Mouse (Mus musculus) neural tube, embryonic 12.5 days (tissue): Measurements from ENCODE around the gene Gimap1. TPM values are rescaled to one million over a fixed set of nuclear protein-coding genes. Genes with fewer than 3 reads are reported as not detected.

Experiments used
- ATAC-seq: fragments of 200-750 bp; cut with Nextera tagmentation; 2 replicates; pipeline ENCODE4 v1.8.0; 2017; ENCODE audit warnings: low read depth, mild to moderate bottlenecking, moderate TSS enrichment, moderate library complexity; ENCODE audit not compliant: low FRiP score
- H3K27ac ChIP-seq: fragments of 300-500 bp; sonication (generic); 2 replicates; pipeline ENCODE4 v1.5.1; 2016
- H3K27me3 ChIP-seq: fragments of 300-500 bp; sonication (generic); replicated peaks from 2 replicates; pipeline ENCODE4 v1.6.1; 2016; ENCODE audit warnings: mild to moderate bottlenecking
- H3K36me3 ChIP-seq: fragments of 300-500 bp; sonication (generic); 2 replicates; pipeline ENCODE4 v1.6.1; 2016; ENCODE audit warnings: mild to moderate bottlenecking
- H3K4me1 ChIP-seq: fragments of 300-500 bp; sonication (generic); 2 replicates; pipeline ENCODE4 v1.6.1; 2016
- H3K4me2 ChIP-seq: fragments of 300-500 bp; sonication (generic); replicated peaks from 2 replicates; pipeline ENCODE4 v1.6.1; 2016; ENCODE audit warnings: mild to moderate bottlenecking
- H3K4me3 ChIP-seq: fragments of 300-500 bp; sonication (generic); 2 replicates; pipeline ENCODE4 v1.5.1; 2016
- H3K9ac ChIP-seq: fragments of 300-500 bp; sonication (generic); 2 replicates; pipeline ENCODE4 v1.6.1; 2016; ENCODE audit warnings: mild to moderate bottlenecking
- H3K9me3 ChIP-seq: fragments of 300-500 bp; sonication (generic); 2 replicates; pipeline ENCODE4 v1.6.1; 2016; ENCODE audit warnings: mild to moderate bottlenecking
- WGBS: fragments of 180-500 bp; shearing (Covaris S2); methylation state at CpG from one replicate; pipeline ENCODE4 v1.1.7; 2016; 5-methylcytosine and 5-hydroxymethylcytosine counted together
- polyA plus RNA-seq: library from polyadenylated mRNA; unstranded; fragments of >200 nt; fragmentation: Nextera tagmentation; extraction: Ambion mirVana; gene quantifications from 2 replicates; pipeline ENCODE4 v1.2.1, GENCODE M21; 2016

Gimap1 gene
- polyA plus RNA-seq, 1 experiment from 2014 or later, result 8.3 TPM

- no peak for ATAC-seq
- Histone ChIP-seq H3K27ac (no peak overlapping the region), H3K9ac (no peak overlapping the region), H3K4me1 (no peaks in the 10 kb centered on the region), H3K4me3 (no peak overlapping the region), H3K27me3 (no peaks in the 10 kb centered on the region), H3K4me2 (no peak overlapping the region), H3K36me3 (no peaks in the 10 kb centered on the region), H3K9me3 (no peaks in the 10 kb centered on the region)
- 64% methylated on average over 3 of the region's 3 CpGs for WGBS
Observed at GRCm38 (mm10) chr6:48706130-48706529, 32.7 kb upstream of the Gimap1 start.

- Histone ChIP-seq H3K4me2 (no peak within 1 kb of the TSS), H3K4me1 (no peaks in the 10 kb centered on the region), H3K27me3 (no peaks in the 10 kb centered on the region), H3K9me3 (no peaks in the 10 kb centered on the region), H3K27ac (no peak within 1 kb of the TSS), H3K36me3 (no peaks in the 10 kb centered on the region), H3K9ac (no peak within 1 kb of the TSS), H3K4me3 (no peak within 1 kb of the TSS)
- 63% methylated on average over 2 of the region's 2 CpGs for WGBS
- no peak for ATAC-seq
Observed at GRCm38 (mm10) chr6:48718455-48718854, 20.4 kb upstream of the Gimap1 start, which contains the start of the genes Gm28053 and Gimap7. Gm28053 (plus strand) TSS chr6:48718607. Gimap7 (plus strand) TSS chr6:48718621.

GRCm38 (mm10) chr6:48720326-48720725, 18.5 kb upstream of the Gimap1 start:
- Histone ChIP-seq H3K4me3 (no peak overlapping the region), H3K4me2 (no peak overlapping the region), H3K9ac (no peak overlapping the region), H3K27me3 (no peaks in the 10 kb centered on the region), H3K9me3 (no peaks in the 10 kb centered on the region), H3K4me1 (no peaks in the 10 kb centered on the region), H3K27ac (no peak overlapping the region), H3K36me3 (no peaks in the 10 kb centered on the region)
- ATAC-seq, result no peak
- WGBS, result 87% methylated on average over 4 of the region's 4 CpGs

- Histone ChIP-seq H3K4me2 (no peak overlapping the region), H3K4me1 (peaks cover 5% of the 10 kb centered on the region; the same call in 1 of the 2 replicates), H3K9ac (no peak overlapping the region), H3K27ac (no peak overlapping the region), H3K36me3 (no peaks in the 10 kb centered on the region), H3K4me3 (no peak overlapping the region), H3K9me3 (no peaks in the 10 kb centered on the region), H3K27me3 (no peaks in the 10 kb centered on the region)
- WGBS, result 89% methylated on average over 8 of the region's 8 CpGs
- ATAC-seq, result no peak
Observed at GRCm38 (mm10) chr6:48723468-48723867, 15.4 kb upstream of the Gimap1 start.

- Histone ChIP-seq H3K9me3 (no peaks in the 10 kb centered on the region), H3K27me3 (no peaks in the 10 kb centered on the region), H3K9ac (no peak overlapping the region), H3K36me3 (no peaks in the 10 kb centered on the region), H3K4me2 (no peak overlapping the region), H3K4me3 (no peak overlapping the region), H3K4me1 (peaks cover 5% of the 10 kb centered on the region; the same call in 1 of the 2 replicates), H3K27ac (no peak overlapping the region)
- no peak for ATAC-seq
- 0% methylated on average over 1 of the region's 1 CpGs for WGBS
Observed at GRCm38 (mm10) chr6:48725476-48725875, 13.4 kb upstream of the Gimap1 start.

DNA sequence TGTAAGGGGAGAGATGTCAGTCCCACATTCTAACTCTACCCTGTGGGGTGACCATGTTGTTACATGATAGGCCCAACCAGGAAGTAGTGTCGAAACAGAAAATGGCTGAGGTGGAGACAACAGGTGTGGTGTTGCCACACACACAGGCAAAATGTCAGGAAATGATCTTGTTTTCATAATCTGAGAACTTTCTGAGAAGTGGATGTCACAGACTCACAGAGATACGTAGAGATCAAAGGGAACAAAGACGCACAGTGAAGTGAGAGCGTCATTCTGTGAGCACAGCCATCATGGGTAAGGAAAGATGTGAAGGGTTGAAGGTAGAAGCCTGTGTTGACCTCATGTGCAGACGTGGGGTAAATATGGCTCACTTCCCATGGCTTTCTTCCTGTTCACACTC, 11.1 kb upstream of the Gimap1 start:
- Histone ChIP-seq H3K27ac (no peak overlapping the region), H3K9ac (no peak overlapping the region), H3K36me3 (no peaks in the 10 kb centered on the region), H3K4me3 (no peak overlapping the region), H3K27me3 (no peaks in the 10 kb centered on the region), H3K4me2 (no peak overlapping the region), H3K9me3 (no peaks in the 10 kb centered on the region), H3K4me1 (peaks cover 5% of the 10 kb centered on the region; the same call in 1 of the 2 replicates)
- WGBS, result 90% methylated on average over 5 of the region's 5 CpGs
- ATAC-seq, result no peak

GRCm38 (mm10) chr6:48732864-48733304, 6.0 kb upstream of the Gimap1 start:
- H3K4me3 ChIP-seq, result no peak overlapping the region
- H3K27ac ChIP-seq, result no peak overlapping the region
- no peaks in the 10 kb centered on the region for H3K27me3 ChIP-seq
- ATAC-seq, result no peak
- no peaks in the 10 kb centered on the region for H3K9me3 ChIP-seq
- H3K4me1 ChIP-seq, result no peaks in the 10 kb centered on the region
- no peaks in the 10 kb centered on the region for H3K36me3 ChIP-seq
- H3K4me2 ChIP-seq, result no peak overlapping the region
- H3K9ac ChIP-seq, result no peak overlapping the region
- 61% methylated on average over 8 of the region's 8 CpGs for WGBS

DNA sequence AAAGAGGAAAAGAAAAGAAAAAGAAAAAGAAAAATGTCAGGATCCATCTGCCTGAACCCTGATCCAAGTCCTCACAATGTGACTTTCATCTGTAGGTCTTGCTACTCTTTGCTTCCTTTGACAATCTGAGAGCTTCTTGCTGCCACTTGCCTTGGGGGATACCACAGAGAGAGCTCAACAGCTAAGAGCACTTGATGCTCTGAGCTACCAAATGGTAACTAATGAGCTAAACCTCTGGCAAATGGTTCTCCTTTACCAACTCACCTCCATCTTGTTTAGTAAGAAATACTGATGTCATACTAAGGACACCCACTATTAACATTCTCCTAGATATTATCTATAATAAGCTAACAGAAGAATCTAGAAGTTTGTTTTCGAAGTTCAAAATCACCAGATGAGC, 5.2 kb upstream of the Gimap1 start:
- H3K36me3 ChIP-seq, result no peaks in the 10 kb centered on the region
- no peak overlapping the region for H3K9ac ChIP-seq
- H3K27ac ChIP-seq, result no peak overlapping the region
- no peaks in the 10 kb centered on the region for H3K27me3 ChIP-seq
- H3K4me2 ChIP-seq, result no peak overlapping the region
- H3K9me3 ChIP-seq, result no peaks in the 10 kb centered on the region
- H3K4me3 ChIP-seq, result no peak overlapping the region
- WGBS, result 85% methylated on average over 1 of the region's 1 CpGs
- no peak for ATAC-seq
- no peaks in the 10 kb centered on the region for H3K4me1 ChIP-seq

DNA sequence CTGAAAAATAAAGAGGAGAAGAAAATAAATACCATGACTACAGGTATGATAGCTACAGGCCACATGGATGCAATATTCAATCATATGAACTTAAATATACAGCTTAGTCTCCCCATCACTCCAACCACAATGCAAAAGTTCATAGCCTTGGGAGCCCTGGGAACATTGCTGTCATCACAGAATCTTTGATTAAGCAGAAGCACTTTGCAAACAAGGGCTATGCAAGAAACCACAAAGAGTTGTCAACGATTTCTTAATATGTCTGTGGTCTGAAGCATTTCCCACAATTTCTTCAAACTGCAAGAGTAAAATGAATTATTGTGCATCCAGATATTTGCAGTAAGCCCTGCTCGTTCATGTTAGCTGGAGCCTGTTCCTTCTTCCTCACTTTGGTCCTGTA, 1.8 kb upstream of the Gimap1 start:
- H3K4me3 ChIP-seq, result no peak overlapping the region
- 78% methylated on average over 2 of the region's 2 CpGs for WGBS
- H3K27me3 ChIP-seq, result peaks cover 13% of the 10 kb centered on the region
- 0 out of 2 replicates have a peak, but pooled peaks cover 4% of the 10 kb centered on the region for H3K4me1 ChIP-seq
- H3K27ac ChIP-seq, result no peak overlapping the region
- H3K4me2 ChIP-seq, result no peak overlapping the region
- ATAC-seq, result no peak
- H3K9me3 ChIP-seq, result no peaks in the 10 kb centered on the region
- no peaks in the 10 kb centered on the region for H3K36me3 ChIP-seq
- no peak overlapping the region for H3K9ac ChIP-seq

DNA sequence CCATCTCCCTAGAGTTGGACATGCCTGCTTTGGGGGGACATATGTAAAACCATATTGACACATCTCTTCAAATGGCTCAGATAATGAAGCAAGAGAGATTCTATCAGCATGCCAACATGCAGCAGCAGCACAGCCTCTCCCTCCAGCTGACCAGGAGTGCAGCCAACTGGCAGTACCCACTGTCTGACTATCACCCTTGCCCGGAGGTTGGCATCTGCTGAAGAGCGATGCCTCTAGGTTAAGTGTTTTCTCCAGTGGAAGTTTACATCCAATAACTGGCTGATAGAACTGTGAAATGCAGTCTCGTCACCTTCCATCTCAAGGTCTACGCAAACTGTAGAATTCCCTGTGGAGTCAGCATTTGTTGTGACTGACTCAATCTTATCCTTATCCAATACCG, 1.2 kb upstream of the Gimap1 start:
- H3K4me1 ChIP-seq, result peaks cover 10% of the 10 kb centered on the region
- peaks cover 20% of the 10 kb centered on the region for H3K27me3 ChIP-seq
- no peak overlapping the region for H3K4me3 ChIP-seq
- no peaks in the 10 kb centered on the region for H3K36me3 ChIP-seq
- no peaks in the 10 kb centered on the region for H3K9me3 ChIP-seq
- H3K9ac ChIP-seq, result no peak overlapping the region
- 91% methylated on average over 5 of the region's 5 CpGs for WGBS
- H3K27ac ChIP-seq, result no peak overlapping the region
- H3K4me2 ChIP-seq, result no peak overlapping the region
- ATAC-seq, result no peak

- Histone ChIP-seq H3K9ac (no peak overlapping the region), H3K4me1 (peaks cover 14% of the 10 kb centered on the region), H3K9me3 (no peaks in the 10 kb centered on the region), H3K27me3 (peaks cover 30% of the 10 kb centered on the region), H3K27ac (no peak overlapping the region), H3K4me3 (no peak overlapping the region), H3K36me3 (no peaks in the 10 kb centered on the region), H3K4me2 (no peak overlapping the region)
- no peak for ATAC-seq
- 87% methylated on average over 3 of the region's 3 CpGs for WGBS
Observed at GRCm38 (mm10) chr6:48739780-48740055, 864 bp downstream of the Gimap1 start.

GRCm38 (mm10) chr6:48740501-48741169, 1.8 kb downstream of the Gimap1 start:
- Histone ChIP-seq H3K36me3 (no peaks in the 10 kb centered on the region), H3K4me1 (peaks cover 14% of the 10 kb centered on the region), H3K27me3 (peaks cover 30% of the 10 kb centered on the region), H3K27ac (no peak overlapping the region), H3K4me3 (no peak overlapping the region), H3K4me2 (no peak overlapping the region), H3K9ac (no peak overlapping the region), H3K9me3 (no peaks in the 10 kb centered on the region)
- WGBS, result 87% methylated on average over 3 of the region's 3 CpGs
- ATAC-seq, result no peak

DNA sequence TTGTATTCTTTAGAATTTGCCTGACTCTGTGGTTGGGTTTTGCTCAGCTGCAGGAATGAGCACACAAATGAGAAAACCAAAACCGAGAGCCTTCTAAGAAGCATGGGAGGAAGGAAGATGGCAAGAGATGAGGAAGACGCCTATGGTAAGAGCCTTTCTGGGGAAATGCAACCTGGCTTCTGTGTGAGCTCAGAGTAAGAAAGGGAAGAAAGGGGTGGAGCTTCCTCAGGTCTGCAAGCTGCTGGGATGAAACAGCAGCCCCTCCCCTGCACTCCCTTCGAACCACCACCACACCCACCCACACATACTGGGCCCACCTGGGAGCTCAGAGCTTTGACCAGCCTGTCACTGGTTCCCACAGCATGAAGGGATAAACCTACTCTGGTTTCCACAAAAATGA, 2.4 kb downstream of the Gimap1 start:
- Histone ChIP-seq H3K9me3 (no peaks in the 10 kb centered on the region), H3K27me3 (peaks cover 30% of the 10 kb centered on the region), H3K36me3 (no peaks in the 10 kb centered on the region), H3K4me2 (no peak overlapping the region), H3K27ac (no peak overlapping the region), H3K9ac (no peak overlapping the region), H3K4me1 (peaks cover 14% of the 10 kb centered on the region), H3K4me3 (no peak overlapping the region)
- no peak for ATAC-seq
- 36% methylated on average over 3 of the region's 3 CpGs for WGBS
